Comparison of ENCODE assay signal across 10 mouse cellular contexts in genomic region chr8:9580192-9580591, GRCm38 (mm10).
DNase-seq lines count a peak whose midpoint lies in the region; TF ChIP-seq lines count a peak whose summit lies in the region.
"Had no signal": no experiment of that assay in that cellular context is flagged by ENCODE, and none has a peak within 500 bp of the region (broad histone marks: within the 10 kb centered on the region; RNA-seq: fewer than 3 reads in every experiment).

No protein-coding gene starts in this region.

- H3K27ac ChIP-seq in left cerebral cortex, adult 2 months: no peak overlapping the region
- H3K27ac ChIP-seq: hindbrain, embryonic 15.5 days had no signal

- no peak for TF ChIP-seq POLR2A in brain, embryonic 14.5 days (IDR thresholded peaks at IDR 0.05; ENCODE audit: borderline replicate concordance, extremely low read depth, insufficient read depth, insufficient read length, poor library complexity, severe bottlenecking)

- intact Hi-C loops in left cerebral cortex, adult 2 months (cut with DNase I): loop anchor here (5.0 kb wide), 1 partner anchor 233 kb away; no protein-coding TSS in a partner anchor
- intact Hi-C loops in left cerebral cortex, postnatal 25 days (cut with DNase I): no loop called here

- no peak overlapping the region for H3K4me3 ChIP-seq in left cerebral cortex, adult 2 months
- H3K4me3 ChIP-seq: hindbrain, embryonic 15.5 days had no signal

- peak; percentile 48 for TF ChIP-seq CTCF in left cerebral cortex, adult 2 months (IDR thresholded peaks at IDR 0.05)
- TF ChIP-seq CTCF in brain, embryonic 14.5 days (IDR thresholded peaks at IDR 0.05; ENCODE audit: borderline replicate concordance, extremely low read depth, insufficient read depth, insufficient read length): peak; percentile 28; the same call in 1 of the 2 replicates

- peak; percentile 23 to 31 for DNase-seq in cerebellum, adult 18-20 months
- no peak for DNase-seq in cerebellum, postnatal 25 days
- DNase-seq in left cerebral cortex, adult 2 months (ENCODE audit: extremely low spot score in 1 of 2, low spot score in 2 of 2): no peak
- DNase-seq in left cerebral cortex, postnatal 25 days (ENCODE audit: low spot score in 2 of 2): no peak
- DNase-seq in brain, embryonic 14.5 days (ENCODE audit: low read depth): peak; percentile 42
- DNase-seq in lung, postnatal 10 days: peak; percentile 5
- no peak for DNase-seq in left cerebral cortex, adult 11 months (ENCODE audit: low spot score)
- DNase-seq in spleen, postnatal 4 days (ENCODE audit: low spot score in 2 of 2): no peak
- DNase-seq: thymus, postnatal 25 days had no signal

Comparison
In these comparisons a context has a peak if more than half of its experiments do, and no peak if none do; other contexts are left out.
1. DNase-seq: peak in cerebellum, adult 18-20 months (2 of 2), brain, embryonic 14.5 days (single experiment) and lung, postnatal 10 days (single experiment); none in cerebellum, postnatal 25 days (0 of 2), left cerebral cortex, adult 2 months (0 of 2), left cerebral cortex, postnatal 25 days (0 of 2), left cerebral cortex, adult 11 months (single experiment) and spleen, postnatal 4 days (0 of 2).